Mouse (Mus musculus): ENCODE data around the gene Tmem270. TPM values are rescaled to one million over a fixed set of nuclear protein-coding genes. Genes with fewer than 3 reads are reported as not detected.

The Tmem270 gene
- polyA plus RNA-seq, 1 experiment = not detected

DNA sequence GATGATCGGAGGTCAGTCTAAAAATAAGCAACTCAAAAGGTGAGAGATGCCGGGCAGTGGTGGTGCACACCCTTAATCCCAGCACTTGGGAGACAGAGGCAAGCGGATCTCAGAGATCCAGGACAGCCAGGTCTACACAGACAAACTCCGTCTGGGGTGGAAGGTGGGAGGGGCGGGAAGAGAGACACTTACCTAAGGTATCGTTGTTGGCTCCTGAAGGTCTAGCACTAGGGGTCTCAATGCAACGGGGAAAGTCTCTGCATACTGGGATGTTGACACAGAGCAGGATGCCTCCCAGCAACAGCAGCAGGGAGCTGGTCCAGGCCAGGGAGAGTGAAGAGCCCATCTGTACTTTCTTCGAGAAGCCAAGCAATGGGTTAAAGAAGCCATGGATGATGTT lies 8.0 kb upstream of the Tmem270 start:
- peaks cover 24% of the 10 kb centered on the region for H3K27me3 ChIP-seq (replicated peaks)

DNA sequence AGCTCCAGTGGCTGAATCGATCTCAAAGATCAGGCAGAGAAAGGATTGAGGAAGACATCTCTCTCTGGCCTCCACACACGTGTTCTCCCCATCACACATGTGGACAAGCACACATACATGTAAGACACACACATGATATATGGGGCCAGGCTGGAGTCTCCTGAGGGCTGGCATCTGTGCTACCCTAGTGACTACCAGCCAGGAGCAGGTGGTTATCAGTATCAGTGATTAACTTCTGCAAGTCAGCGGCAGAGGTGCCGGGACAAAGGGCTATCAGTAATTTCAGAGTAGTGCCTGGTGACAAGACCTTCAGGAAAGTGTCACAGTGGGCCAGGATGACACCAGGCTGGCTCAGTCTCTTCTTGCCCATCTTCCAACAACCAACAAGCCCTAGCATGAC lies 7.2 kb upstream of the Tmem270 start:
- H3K4me1 ChIP-seq = peaks cover 30% of the 10 kb centered on the region
- H3K36me3 ChIP-seq (replicated peaks; ENCODE audit: low read length) = no peaks in the 10 kb centered on the region

More for the DNA sequence above, 8.0 kb upstream of the Tmem270 start:
- Histone ChIP-seq H3K36me3 (replicated peaks; ENCODE audit: low read length) (no peaks in the 10 kb centered on the region), H3K9me3 (peaks cover 23% of the 10 kb centered on the region), H3K4me1 (peaks cover 30% of the 10 kb centered on the region), H3K4me3 (replicated peaks) (no peak overlapping the region)
- TF ChIP-seq FLI1 (IDR thresholded peaks at IDR 0.05; ENCODE audit: low read length) (no peak), GATA1 (IDR thresholded peaks at IDR 0.05; ENCODE audit: borderline replicate concordance, low read length) (no peak)

DNA sequence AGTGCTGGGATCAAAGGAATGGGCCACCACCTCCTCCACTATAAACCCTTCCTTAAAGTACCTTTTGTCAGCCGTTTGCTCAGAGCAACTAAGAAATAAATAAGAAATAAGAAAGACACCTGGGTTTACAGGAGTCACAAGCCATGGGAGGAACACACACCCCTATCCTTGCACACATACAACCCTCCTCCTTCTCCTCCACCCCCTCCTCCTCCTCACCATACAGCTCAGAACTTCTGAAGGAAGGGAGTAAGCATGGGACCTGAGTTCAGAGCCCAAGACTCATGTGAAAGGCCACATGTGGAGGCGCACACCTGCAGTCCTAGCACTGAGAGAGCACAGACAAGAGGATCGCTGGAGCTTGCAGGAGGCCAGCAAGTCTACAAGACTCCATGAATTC lies 6.8 kb upstream of the Tmem270 start:
- TF ChIP-seq FLI1 (IDR thresholded peaks at IDR 0.05; ENCODE audit: low read length) = no peak
- no peak for TF ChIP-seq GATA1 (IDR thresholded peaks at IDR 0.05; ENCODE audit: borderline replicate concordance, low read length)
- H3K4me3 ChIP-seq (replicated peaks) = no peak overlapping the region
- peaks cover 23% of the 10 kb centered on the region for H3K9me3 ChIP-seq
- H3K27me3 ChIP-seq (replicated peaks) = peaks cover 20% of the 10 kb centered on the region
- peaks cover 31% of the 10 kb centered on the region for H3K4me1 ChIP-seq
- no peaks in the 10 kb centered on the region for H3K36me3 ChIP-seq (replicated peaks; ENCODE audit: low read length)

More for the DNA sequence above, 7.2 kb upstream of the Tmem270 start:
- H3K27me3 ChIP-seq (replicated peaks) = peaks cover 20% of the 10 kb centered on the region
- TF ChIP-seq GATA1 (IDR thresholded peaks at IDR 0.05; ENCODE audit: borderline replicate concordance, low read length) (no peak), FLI1 (IDR thresholded peaks at IDR 0.05; ENCODE audit: low read length) (no peak)
- peaks cover 23% of the 10 kb centered on the region for H3K9me3 ChIP-seq
- no peak overlapping the region for H3K4me3 ChIP-seq (replicated peaks)

DNA sequence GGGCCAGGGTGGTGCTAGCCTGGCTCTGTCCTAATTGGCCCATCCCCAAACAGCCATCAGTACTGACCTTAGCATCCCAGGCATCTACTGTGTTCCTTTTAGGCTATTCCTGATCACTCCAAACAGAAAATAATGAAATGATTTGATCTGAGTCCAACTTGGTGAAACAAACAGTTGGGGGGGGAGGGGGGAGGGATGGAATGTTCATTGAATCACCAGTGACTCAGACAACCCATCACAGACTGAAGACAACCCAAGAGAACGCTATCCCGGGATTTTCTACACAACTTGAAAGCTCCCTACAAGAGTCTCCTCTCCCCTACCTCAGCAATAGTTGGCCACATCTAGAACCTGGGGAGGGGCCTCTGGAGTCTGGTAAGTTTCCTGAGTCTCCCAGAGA lies 5.4 kb upstream of the Tmem270 start:
- peaks cover 11% of the 10 kb centered on the region for H3K9me3 ChIP-seq
- H3K27me3 ChIP-seq (replicated peaks) = peaks cover 20% of the 10 kb centered on the region
- H3K4me3 ChIP-seq (replicated peaks) = no peak overlapping the region
- TF ChIP-seq GATA1 (IDR thresholded peaks at IDR 0.05; ENCODE audit: borderline replicate concordance, low read length) = no peak
- TF ChIP-seq FLI1 (IDR thresholded peaks at IDR 0.05; ENCODE audit: low read length) = no peak
- peaks cover 38% of the 10 kb centered on the region for H3K4me1 ChIP-seq
- H3K36me3 ChIP-seq (replicated peaks; ENCODE audit: low read length) = no peaks in the 10 kb centered on the region

DNA sequence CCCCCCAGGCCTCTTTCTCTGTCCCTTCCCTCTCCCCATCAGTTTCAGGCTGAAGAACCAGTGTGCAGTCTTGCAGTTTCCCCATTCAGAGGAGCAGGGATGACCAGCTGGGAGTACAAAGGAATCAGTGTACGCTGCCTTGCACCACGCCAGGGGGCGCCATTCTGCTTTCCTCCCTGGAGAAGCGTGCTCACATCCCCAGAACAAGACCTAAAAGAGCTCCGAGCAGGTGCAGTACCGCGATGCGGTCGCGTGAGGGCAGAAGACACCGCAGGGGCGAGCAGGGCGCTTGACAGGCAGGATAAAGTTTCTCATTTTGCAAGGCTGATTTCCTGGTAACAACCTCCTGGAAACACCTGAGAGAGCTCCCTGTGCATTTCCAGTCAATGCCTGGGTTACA lies 602 bp upstream of the Tmem270 start:
- Histone ChIP-seq H3K36me3 (replicated peaks; ENCODE audit: low read length) (no peaks in the 10 kb centered on the region), H3K4me1 (peaks cover 39% of the 10 kb centered on the region), H3K4me3 (replicated peaks) (no peak overlapping the region), H3K9me3 (peaks cover 6% of the 10 kb centered on the region; the same call in 1 of the 2 replicates), H3K27me3 (replicated peaks) (peaks cover 16% of the 10 kb centered on the region)
- TF ChIP-seq GATA1 (IDR thresholded peaks at IDR 0.05; ENCODE audit: borderline replicate concordance, low read length) (no peak), FLI1 (IDR thresholded peaks at IDR 0.05; ENCODE audit: low read length) (no peak)

DNA sequence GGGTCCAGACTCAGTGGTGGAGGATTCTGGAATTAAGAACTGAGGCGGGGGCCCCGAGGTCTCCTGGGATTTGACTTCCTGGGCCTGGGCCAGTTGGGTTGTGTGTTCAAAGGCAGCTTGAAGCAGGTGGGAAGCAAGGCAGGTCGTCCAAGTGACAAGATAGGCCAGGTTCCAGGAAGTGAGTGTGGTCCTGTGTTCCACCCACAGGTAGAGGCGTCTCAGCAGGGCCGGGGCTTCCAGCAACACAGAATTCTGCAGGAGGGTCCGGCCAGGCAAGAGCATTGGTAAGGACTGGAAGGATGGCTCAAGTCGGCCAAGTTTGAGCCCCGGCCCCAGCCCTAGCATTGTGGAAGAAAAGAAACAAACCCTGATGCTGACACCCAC lies 4.9 kb downstream of the Tmem270 start:
- no peak for TF ChIP-seq GATA1 (IDR thresholded peaks at IDR 0.05; ENCODE audit: borderline replicate concordance, low read length)
- no peak for TF ChIP-seq FLI1 (IDR thresholded peaks at IDR 0.05; ENCODE audit: low read length)
- H3K36me3 ChIP-seq (replicated peaks; ENCODE audit: low read length) = no peaks in the 10 kb centered on the region
- H3K4me3 ChIP-seq (replicated peaks) = no peak overlapping the region
- peaks cover 37% of the 10 kb centered on the region for H3K27me3 ChIP-seq (replicated peaks)
- H3K4me1 ChIP-seq = peaks cover 16% of the 10 kb centered on the region; the same call in 1 of the 2 replicates
- H3K9me3 ChIP-seq = no peaks in the 10 kb centered on the region

DNA sequence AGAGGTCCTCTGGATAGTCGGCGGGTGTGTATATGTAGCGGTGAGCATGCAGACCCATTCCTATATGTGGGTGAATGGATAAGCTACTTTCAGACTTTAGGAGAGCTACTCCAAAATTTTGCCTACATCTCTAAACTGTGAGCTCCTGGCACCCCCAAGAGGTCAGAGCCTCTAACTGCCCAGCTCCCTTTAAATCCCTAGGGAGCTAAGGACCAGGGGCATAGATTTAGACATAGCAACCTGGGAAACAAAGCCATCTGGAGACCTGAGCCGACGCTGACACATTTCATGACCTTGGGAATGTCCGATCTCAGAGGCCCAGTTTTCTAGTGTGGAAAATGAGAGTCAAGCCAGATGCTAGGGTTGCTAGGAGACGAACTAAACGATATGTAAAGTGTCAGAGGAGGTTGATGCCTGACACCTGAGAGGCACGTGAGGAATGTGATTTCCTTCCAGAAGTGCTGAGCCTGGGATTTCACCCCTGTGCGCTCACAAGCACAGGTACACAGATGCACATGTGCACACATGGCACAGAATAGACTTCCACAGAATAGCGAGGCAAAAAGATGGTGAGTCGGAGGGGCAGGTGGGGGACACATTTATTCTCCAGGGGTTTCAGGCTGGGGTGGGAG lies 5.4 kb downstream of the Tmem270 start:
- no peaks in the 10 kb centered on the region for H3K36me3 ChIP-seq (replicated peaks; ENCODE audit: low read length)
- H3K4me1 ChIP-seq = peaks cover 14% of the 10 kb centered on the region; the same call in 1 of the 2 replicates
- TF ChIP-seq GATA1 (IDR thresholded peaks at IDR 0.05; ENCODE audit: borderline replicate concordance, low read length) (no peak), FLI1 (IDR thresholded peaks at IDR 0.05; ENCODE audit: low read length) (no peak)
- H3K27me3 ChIP-seq (replicated peaks) = peaks cover 39% of the 10 kb centered on the region
- no peaks in the 10 kb centered on the region for H3K9me3 ChIP-seq
- no peak overlapping the region for H3K4me3 ChIP-seq (replicated peaks)

DNA sequence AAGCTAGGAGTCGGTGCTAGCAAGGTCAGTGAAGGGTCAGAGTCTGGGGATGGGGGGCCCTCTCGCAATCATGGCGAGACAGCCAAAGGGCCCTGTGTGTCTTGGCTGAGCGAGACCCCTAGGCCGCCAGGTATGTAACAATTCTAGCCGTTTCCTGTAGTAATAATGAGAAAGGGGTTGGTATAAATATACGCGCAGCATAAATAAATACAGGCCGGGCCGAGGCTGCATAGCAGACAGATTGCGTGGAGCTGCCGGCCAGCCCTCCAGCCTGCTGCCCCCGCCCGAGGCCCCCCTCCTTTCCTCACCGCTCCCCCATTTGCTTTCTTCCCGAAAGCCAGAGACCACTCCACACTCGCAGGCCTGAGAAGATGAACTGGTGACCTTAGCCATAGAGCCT lies 8.9 kb downstream of the Tmem270 start:
- Histone ChIP-seq H3K4me1 (no peaks in the 10 kb centered on the region), H3K27me3 (replicated peaks) (peaks cover 38% of the 10 kb centered on the region), H3K4me3 (replicated peaks) (no peak overlapping the region), H3K36me3 (replicated peaks; ENCODE audit: low read length) (no peaks in the 10 kb centered on the region), H3K9me3 (0 out of 2 replicates have a peak, but pooled peaks cover 3% of the 10 kb centered on the region)
- TF ChIP-seq FLI1 (IDR thresholded peaks at IDR 0.05; ENCODE audit: low read length) (no peak), GATA1 (IDR thresholded peaks at IDR 0.05; ENCODE audit: borderline replicate concordance, low read length) (no peak)

DNA sequence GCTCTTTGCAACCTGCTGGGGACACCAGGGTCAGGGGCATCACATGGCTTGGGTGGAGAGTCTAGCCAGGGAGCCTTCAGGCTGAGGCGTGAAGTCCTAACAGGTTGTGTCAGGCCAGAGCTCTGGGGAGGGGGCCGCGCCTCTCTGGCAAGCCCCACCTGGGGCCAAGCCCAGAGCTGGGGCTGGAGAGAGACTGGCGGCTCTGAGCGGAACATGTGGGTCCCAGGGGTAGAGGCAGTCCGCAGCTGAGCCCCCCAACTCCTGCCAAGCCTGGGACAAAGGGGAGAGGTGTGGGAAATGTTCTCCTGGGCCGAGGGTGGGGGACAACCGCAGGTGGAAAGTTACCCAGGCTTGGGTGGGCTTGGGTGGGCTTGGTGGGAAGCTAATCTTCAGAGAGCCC lies 9.6 kb downstream of the Tmem270 start:
- Histone ChIP-seq H3K36me3 (replicated peaks; ENCODE audit: low read length) (no peaks in the 10 kb centered on the region), H3K4me1 (no peaks in the 10 kb centered on the region), H3K27me3 (replicated peaks) (peaks cover 35% of the 10 kb centered on the region), H3K4me3 (replicated peaks) (no peak overlapping the region), H3K9me3 (0 out of 2 replicates have a peak, but pooled peaks cover 3% of the 10 kb centered on the region)
- TF ChIP-seq GATA1 (IDR thresholded peaks at IDR 0.05; ENCODE audit: borderline replicate concordance, low read length) (no peak), FLI1 (IDR thresholded peaks at IDR 0.05; ENCODE audit: low read length) (no peak)

DNA sequence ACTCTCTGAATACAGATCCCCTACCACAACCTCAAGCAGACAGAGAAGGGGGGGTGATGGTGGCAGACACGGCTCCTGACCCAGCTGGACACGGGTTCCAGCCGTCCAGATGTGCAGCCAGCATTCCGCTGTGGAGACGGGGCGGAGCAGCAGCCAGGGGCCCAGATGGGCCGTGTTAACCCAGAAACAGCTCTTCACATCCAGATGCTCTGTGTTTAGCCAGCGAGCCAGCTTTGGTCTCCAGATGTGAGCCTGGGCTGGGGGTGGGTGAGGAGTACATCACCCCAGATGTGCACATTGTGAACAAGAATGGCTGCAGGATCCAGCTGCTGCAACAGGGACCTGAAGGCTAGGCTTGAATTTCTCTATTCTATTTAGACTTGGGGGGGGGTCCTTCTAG lies 11.2 kb downstream of the Tmem270 start:
- H3K9me3 ChIP-seq = 0 out of 2 replicates have a peak, but pooled peaks cover 3% of the 10 kb centered on the region
- TF ChIP-seq FLI1 (IDR thresholded peaks at IDR 0.05; ENCODE audit: low read length) = no peak
- TF ChIP-seq GATA1 (IDR thresholded peaks at IDR 0.05; ENCODE audit: borderline replicate concordance, low read length) = no peak
- H3K4me1 ChIP-seq = no peaks in the 10 kb centered on the region
- H3K4me3 ChIP-seq (replicated peaks) = no peak overlapping the region
- H3K27me3 ChIP-seq (replicated peaks) = peaks cover 36% of the 10 kb centered on the region
- no peaks in the 10 kb centered on the region for H3K36me3 ChIP-seq (replicated peaks; ENCODE audit: low read length)
